Mouse (Mus musculus) limb, embryonic 12.5 days (tissue): ENCODE data around the gene Clip2. TPM values are rescaled to one million over a fixed set of nuclear protein-coding genes. Genes with fewer than 3 reads are reported as not detected.

Experiments
- ATAC-seq: fragments of 200-750 bp; cut with Nextera tagmentation; 2 replicates; pipeline ENCODE4 v1.8.0; 2017; ENCODE audit warnings: low read depth, moderate TSS enrichment; ENCODE audit not compliant: insufficient number of reproducible peaks, insufficient read depth, low FRiP score, low TSS enrichment
- H3K27ac ChIP-seq: fragments of 300-500 bp; sonication (generic); 2 replicates; pipeline ENCODE4 v1.5.1; 2016; ENCODE audit warnings: mild to moderate bottlenecking, moderate library complexity
- H3K27me3 ChIP-seq: fragments of 300-500 bp; sonication (generic); 2 replicates; pipeline ENCODE4 v1.6.1; 2016; ENCODE audit warnings: mild to moderate bottlenecking, moderate library complexity
- H3K36me3 ChIP-seq: fragments of 300-500 bp; sonication (generic); 2 replicates; pipeline ENCODE4 v1.6.1; 2016; ENCODE audit warnings: mild to moderate bottlenecking, moderate library complexity
- H3K4me1 ChIP-seq: fragments of 300-500 bp; sonication (generic); replicated peaks from 2 replicates; pipeline ENCODE4 v1.6.1; 2016
- H3K4me2 ChIP-seq: fragments of 300-500 bp; sonication (generic); 2 replicates; pipeline ENCODE4 v1.6.1; 2016; ENCODE audit warnings: mild to moderate bottlenecking, moderate library complexity
- H3K4me3 ChIP-seq: fragments of 300-500 bp; sonication (generic); replicated peaks from 2 replicates; pipeline ENCODE4 v1.5.1; 2016; ENCODE audit warnings: mild to moderate bottlenecking
- H3K9ac ChIP-seq: fragments of 300-500 bp; sonication (generic); replicated peaks from 2 replicates; pipeline ENCODE4 v1.6.1; 2016; ENCODE audit warnings: mild to moderate bottlenecking, moderate library complexity
- H3K9me3 ChIP-seq: fragments of 300-500 bp; sonication (generic); 2 replicates; pipeline ENCODE4 v1.6.1; 2016; ENCODE audit warnings: mild to moderate bottlenecking, moderate library complexity
- WGBS: fragments of 180-500 bp; shearing (Covaris S2); methylation state at CpG from one replicate; pipeline ENCODE4 v1.1.7; 2016; 5-methylcytosine and 5-hydroxymethylcytosine counted together
- polyA plus RNA-seq: library from polyadenylated mRNA; unstranded; fragments of >200 nt; fragmentation: Nextera tagmentation; extraction: Ambion mirVana; gene quantifications from 2 replicates; pipeline ENCODE4 v1.2.1, GENCODE M21; 2016

The Clip2 gene
- polyA plus RNA-seq, 1 experiment from 2014 or later: 6.6 TPM

DNA sequence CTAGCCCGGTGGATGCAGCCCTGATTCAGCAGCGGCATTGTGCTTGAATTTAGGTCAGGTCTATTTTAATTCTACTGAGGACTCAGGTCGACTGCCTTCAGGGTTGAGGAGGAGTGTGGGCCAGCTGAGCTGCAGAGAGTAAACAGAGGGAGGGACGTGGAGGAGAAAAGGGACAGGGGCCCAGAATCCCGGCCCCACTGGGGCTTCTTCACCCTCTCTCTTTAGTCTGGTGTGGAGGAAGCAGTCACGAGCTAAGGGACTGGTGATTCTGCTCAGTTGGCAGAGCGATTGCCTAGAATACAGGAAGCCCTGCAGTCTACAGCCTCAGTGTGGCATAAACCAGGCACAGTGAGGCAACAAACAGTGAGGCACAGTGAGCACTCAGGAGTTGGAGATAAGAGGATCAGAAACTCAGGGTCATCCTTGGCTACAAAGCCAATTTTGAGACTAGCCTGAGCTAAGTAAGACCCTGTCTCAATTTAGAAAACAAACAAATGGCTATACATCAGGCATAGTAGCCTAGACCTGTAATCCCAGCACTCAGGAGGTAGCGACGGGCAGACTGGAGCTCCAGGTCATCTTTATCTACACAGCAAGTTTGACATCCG is 84.0 kb downstream of the Clip2 start:
- no peak for ATAC-seq
- Histone ChIP-seq H3K9me3 (no peaks in the 10 kb centered on the region), H3K27me3 (no peaks in the 10 kb centered on the region), H3K4me1 (peaks cover 11% of the 10 kb centered on the region), H3K9ac (no peak overlapping the region), H3K27ac (no peak overlapping the region), H3K4me3 (no peak overlapping the region), H3K36me3 (no peaks in the 10 kb centered on the region), H3K4me2 (no peak overlapping the region)
- WGBS: 71% methylated on average over 10 of the region's 10 CpGs

DNA sequence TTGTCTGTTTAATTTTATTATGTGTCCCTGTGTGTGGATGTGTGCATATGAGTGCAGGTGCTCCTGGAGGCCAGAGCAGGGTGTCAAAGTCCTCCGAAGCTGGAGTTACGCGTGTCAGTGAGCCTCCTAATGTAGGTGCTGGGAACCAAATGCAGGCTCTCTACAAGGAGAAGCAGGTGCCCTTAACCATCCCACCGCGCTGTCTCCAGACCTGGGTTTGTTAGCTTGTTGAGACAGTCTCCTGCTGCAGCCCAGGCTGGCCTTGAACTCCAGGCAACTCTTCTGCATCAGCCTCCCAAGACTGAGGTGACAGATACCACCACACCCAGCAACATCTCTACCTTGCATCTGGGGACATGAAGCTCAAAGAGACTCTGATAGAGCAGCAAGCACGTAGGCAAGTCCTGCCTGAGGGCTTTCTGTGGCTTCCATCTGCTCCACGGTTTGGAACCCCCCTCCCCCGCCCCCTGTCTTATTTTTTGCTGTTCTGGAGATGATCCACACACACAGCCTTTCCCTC is 85.1 kb downstream of the Clip2 start:
- Histone ChIP-seq H3K4me1 (peaks cover 11% of the 10 kb centered on the region), H3K9ac (no peak overlapping the region), H3K36me3 (no peaks in the 10 kb centered on the region), H3K27ac (no peak overlapping the region), H3K9me3 (no peaks in the 10 kb centered on the region), H3K4me3 (no peak overlapping the region), H3K4me2 (no peak overlapping the region), H3K27me3 (no peaks in the 10 kb centered on the region)
- ATAC-seq: peak; percentile 27; the same call in 1 of the 2 replicates
- WGBS: 64% methylated on average over 8 of the region's 8 CpGs

DNA sequence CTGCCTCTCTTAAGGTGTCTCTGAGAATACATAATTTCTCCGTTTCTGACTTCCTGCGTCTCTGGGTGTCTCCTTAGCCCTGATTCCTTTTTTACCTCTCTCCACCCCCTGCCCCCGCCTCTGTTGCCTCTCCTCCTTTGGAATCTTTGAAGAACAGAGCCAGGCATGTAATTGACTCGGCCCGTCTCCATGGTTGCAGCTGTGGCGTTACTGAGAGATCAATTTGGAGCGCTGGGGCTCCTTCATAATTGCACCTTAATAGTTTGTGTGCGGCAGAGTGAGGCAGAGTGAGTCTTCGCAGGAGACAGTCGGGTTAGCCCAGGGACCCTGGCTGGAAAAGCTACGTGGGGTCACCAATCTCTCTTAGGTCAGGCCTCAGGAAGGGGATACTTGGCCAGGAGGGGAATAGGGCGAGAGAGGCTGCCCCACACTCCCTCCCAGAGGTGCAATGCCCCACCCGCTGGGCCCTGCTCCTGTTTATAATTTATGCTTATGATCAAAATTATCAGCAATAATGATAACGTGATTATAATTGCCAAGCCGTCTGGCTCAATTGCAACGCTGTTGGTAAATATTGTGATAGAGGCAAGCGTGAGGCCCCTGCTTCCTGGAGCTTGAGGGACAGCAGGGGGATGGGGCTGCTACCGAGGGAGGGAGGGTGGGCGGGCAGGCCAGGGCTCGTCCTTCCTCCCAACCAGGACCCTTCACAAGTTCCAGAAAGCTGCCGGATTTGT is 85.8 kb downstream of the Clip2 start:
- ATAC-seq: no peak
- WGBS: 20% methylated on average over 21 of the region's 21 CpGs
- H3K27me3 ChIP-seq: no peaks in the 10 kb centered on the region
- H3K4me1 ChIP-seq: peaks cover 11% of the 10 kb centered on the region
- no peaks in the 10 kb centered on the region for H3K9me3 ChIP-seq
- no peak overlapping the region for H3K27ac ChIP-seq
- no peaks in the 10 kb centered on the region for H3K36me3 ChIP-seq
- no peak overlapping the region for H3K9ac ChIP-seq
- H3K4me3 ChIP-seq: no peak overlapping the region
- H3K4me2 ChIP-seq: peak overlapping the region; percentile 7; the same call in 1 of the 2 replicates

DNA sequence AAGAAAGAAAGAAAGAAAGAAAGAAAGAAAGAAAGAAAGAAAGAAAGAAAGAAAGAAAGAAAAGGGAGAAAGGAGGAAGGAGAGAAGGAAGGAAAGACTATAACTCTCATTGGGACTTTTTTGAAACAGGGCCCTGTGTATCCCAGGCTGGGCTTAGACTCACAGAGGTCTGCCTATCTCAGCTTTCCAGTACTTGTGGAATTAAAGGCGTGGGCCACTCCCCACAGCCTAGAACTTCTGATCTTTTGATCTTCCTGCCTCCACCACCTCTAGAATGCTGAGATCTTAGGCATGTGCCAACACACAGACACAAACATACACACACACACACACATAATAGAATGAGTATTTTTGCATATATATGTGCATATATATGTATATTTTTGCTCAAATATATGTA is 87.0 kb downstream of the Clip2 start:
- no peaks in the 10 kb centered on the region for H3K9me3 ChIP-seq
- H3K4me2 ChIP-seq: no peak overlapping the region
- WGBS: 75% methylated on average over 1 of the region's 1 CpGs
- no peak for ATAC-seq
- H3K27ac ChIP-seq: no peak overlapping the region
- no peak overlapping the region for H3K9ac ChIP-seq
- H3K36me3 ChIP-seq: no peaks in the 10 kb centered on the region
- no peaks in the 10 kb centered on the region for H3K27me3 ChIP-seq
- no peak overlapping the region for H3K4me3 ChIP-seq
- peaks cover 11% of the 10 kb centered on the region for H3K4me1 ChIP-seq

DNA sequence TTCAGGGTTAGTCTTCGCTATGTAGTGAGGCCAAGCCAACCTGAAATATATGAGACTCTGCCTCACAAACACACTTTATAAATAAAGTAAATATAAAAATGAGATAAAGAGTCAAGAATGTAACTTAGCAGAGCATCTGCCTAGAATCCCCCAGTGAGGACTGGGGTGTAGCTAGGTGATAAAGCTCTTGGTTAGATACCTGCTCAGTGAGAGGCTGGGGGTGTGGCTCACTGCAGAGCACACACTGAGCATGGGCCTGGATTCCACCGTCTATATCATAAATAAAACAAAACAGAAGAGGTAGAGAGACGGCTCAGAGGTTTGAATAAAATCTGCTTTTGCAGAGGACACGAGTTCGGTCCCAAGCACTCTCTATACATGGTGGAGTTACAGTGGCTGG is 88.0 kb downstream of the Clip2 start:
- no peaks in the 10 kb centered on the region for H3K36me3 ChIP-seq
- H3K4me2 ChIP-seq: no peak overlapping the region
- no peak for ATAC-seq
- no peak overlapping the region for H3K4me3 ChIP-seq
- peaks cover 11% of the 10 kb centered on the region for H3K4me1 ChIP-seq
- H3K27me3 ChIP-seq: no peaks in the 10 kb centered on the region
- 91% methylated on average over 5 of the region's 5 CpGs for WGBS
- H3K9ac ChIP-seq: no peak overlapping the region
- no peak overlapping the region for H3K27ac ChIP-seq
- H3K9me3 ChIP-seq: no peaks in the 10 kb centered on the region

DNA sequence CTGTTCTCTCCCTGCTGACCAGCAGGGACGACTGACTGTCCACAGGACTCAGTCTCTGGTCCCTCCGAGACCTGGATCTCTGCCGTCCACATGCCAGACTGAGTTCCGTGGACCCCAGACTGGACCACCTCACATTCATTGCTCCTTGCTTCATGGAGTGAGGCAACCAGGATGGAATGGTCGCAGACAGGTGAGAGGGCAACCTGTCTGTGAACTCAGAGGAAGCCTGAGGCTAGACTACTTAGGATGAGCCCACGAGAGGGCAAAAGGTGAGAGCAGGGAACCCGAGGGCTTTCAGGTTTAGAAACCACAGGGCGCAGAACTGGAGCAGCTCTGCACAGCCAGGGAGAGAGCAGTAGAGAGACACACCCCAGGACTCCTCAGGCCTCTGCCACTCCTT is 89.5 kb downstream of the Clip2 start:
- no peak overlapping the region for H3K9ac ChIP-seq
- H3K4me1 ChIP-seq: peaks cover 11% of the 10 kb centered on the region
- no peak for ATAC-seq
- no peak overlapping the region for H3K4me3 ChIP-seq
- no peaks in the 10 kb centered on the region for H3K27me3 ChIP-seq
- H3K9me3 ChIP-seq: no peaks in the 10 kb centered on the region
- H3K36me3 ChIP-seq: no peaks in the 10 kb centered on the region
- H3K27ac ChIP-seq: no peak overlapping the region
- no peak overlapping the region for H3K4me2 ChIP-seq
- 82% methylated on average over 8 of the region's 8 CpGs for WGBS

DNA sequence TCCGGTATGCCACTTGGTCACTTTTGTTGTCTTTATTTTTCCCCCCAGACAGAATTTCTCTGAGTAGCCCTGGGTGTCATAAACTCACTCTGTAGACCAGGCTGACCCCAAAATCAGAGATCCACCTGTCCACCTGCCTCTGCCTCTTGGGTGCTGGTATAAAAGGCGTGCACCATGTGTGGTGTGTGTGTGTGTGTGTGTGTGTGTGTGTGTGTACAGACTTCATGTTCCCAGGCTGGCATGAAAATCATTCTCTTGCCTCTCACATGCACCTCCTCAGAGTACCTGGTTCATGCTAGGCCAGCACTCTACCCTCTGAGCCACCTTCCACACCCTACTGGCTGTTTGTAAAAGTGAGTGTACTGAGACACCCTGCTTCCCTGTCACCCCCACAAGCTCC is 89.9 kb downstream of the Clip2 start:
- no peaks in the 10 kb centered on the region for H3K36me3 ChIP-seq
- peaks cover 11% of the 10 kb centered on the region for H3K4me1 ChIP-seq
- H3K9ac ChIP-seq: no peak overlapping the region
- no peaks in the 10 kb centered on the region for H3K27me3 ChIP-seq
- H3K4me2 ChIP-seq: no peak overlapping the region
- WGBS: 75% methylated on average over 2 of the region's 2 CpGs
- H3K9me3 ChIP-seq: no peaks in the 10 kb centered on the region
- no peak overlapping the region for H3K27ac ChIP-seq
- ATAC-seq: no peak
- no peak overlapping the region for H3K4me3 ChIP-seq

DNA sequence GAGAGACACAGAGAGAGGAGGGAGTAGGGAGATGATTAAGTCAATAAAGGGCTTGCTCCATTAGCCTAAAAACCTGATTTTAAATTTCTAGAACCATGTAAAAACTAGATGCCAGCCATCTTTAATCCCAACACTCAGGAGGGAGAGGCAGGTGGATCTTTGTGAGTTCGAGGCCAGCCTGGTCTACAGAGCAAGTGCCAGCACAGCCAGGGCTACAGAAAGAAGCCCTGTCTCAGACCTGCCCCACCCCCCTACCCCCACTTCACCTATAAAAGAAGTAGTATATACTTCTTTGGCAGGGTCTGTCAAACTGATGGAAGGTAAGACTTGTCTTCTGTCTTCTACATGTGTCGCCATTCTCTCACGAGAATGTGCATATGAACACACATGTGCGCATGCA is 91.7 kb downstream of the Clip2 start:
- Histone ChIP-seq H3K4me2 (no peak overlapping the region), H3K4me3 (no peak overlapping the region), H3K4me1 (no peaks in the 10 kb centered on the region), H3K9me3 (no peaks in the 10 kb centered on the region), H3K36me3 (no peaks in the 10 kb centered on the region), H3K27me3 (no peaks in the 10 kb centered on the region), H3K27ac (no peak overlapping the region), H3K9ac (no peak overlapping the region)
- 88% methylated on average over 4 of the region's 4 CpGs for WGBS
- ATAC-seq: no peak

DNA sequence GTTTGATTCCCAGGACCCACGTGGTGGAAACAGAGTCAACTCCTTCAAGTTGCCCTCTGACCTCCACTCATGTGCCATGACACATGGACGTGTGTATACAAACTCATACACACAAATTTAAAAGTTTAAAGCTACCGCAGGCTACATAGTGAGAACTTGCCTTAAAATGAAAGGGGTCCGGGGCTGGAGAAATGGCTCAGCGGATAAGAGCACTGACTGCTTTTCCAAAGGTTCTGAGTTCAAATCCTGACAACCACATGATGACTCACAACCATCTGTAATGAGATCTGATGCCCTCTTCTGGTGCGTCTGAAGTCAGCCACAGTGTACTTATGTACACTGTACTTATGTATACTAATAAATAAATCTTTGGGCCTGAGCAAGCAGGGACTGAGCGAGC is 93.1 kb downstream of the Clip2 start:
- no peaks in the 10 kb centered on the region for H3K9me3 ChIP-seq
- no peak overlapping the region for H3K9ac ChIP-seq
- no peaks in the 10 kb centered on the region for H3K27me3 ChIP-seq
- no peaks in the 10 kb centered on the region for H3K36me3 ChIP-seq
- no peak overlapping the region for H3K27ac ChIP-seq
- no peak overlapping the region for H3K4me2 ChIP-seq
- H3K4me3 ChIP-seq: no peak overlapping the region
- no peak for ATAC-seq
- 88% methylated on average over 7 of the region's 7 CpGs for WGBS
- peaks cover 14% of the 10 kb centered on the region for H3K4me1 ChIP-seq

DNA sequence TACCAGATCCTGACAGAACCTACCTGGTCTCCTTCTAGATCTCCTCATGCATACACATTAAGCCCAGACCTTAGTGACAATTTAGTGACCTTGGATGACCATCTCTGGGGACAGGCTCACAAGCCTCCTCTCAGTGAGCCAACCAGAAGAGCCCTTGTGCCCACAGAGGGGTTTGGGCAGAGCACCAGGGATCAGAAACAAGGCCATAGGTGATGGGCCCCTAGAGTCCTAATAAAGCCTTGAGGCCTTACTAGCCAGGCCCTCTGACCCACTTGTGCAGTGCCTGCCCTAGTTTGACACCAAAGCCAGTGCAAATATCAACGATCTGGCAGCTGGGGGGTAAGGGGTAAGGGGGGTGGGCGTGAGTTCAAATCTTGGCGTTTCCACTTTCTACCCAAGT is 93.8 kb downstream of the Clip2 start:
- no peak overlapping the region for H3K9ac ChIP-seq
- H3K4me2 ChIP-seq: no peak overlapping the region
- H3K4me1 ChIP-seq: peaks cover 21% of the 10 kb centered on the region
- no peak overlapping the region for H3K27ac ChIP-seq
- peaks cover under 1% of the 10 kb centered on the region; the same call in 1 of the 2 replicates for H3K36me3 ChIP-seq
- no peaks in the 10 kb centered on the region for H3K9me3 ChIP-seq
- 93% methylated on average over 3 of the region's 3 CpGs for WGBS
- H3K4me3 ChIP-seq: no peak overlapping the region
- no peaks in the 10 kb centered on the region for H3K27me3 ChIP-seq
- ATAC-seq: no peak

DNA sequence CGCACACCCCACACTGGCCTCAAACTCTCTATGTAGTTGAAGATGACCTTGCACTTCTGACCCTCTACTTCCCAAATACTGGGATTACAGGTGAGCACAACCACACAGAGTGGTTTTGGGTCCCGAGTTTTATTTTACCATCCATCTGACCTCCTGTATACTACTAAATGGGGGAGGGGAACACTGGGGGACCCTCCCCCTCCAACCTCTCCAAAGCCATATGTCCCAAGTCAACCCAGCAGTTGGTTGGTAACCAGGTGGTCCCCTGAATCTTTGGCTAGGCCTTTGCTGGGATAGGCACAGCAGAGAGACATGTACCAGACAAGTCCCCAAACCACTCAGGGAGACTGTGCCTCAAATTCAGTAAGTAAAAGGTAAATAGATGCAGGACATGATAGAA is 94.9 kb downstream of the Clip2 start:
- no peaks in the 10 kb centered on the region for H3K9me3 ChIP-seq
- no peak overlapping the region for H3K4me3 ChIP-seq
- no peak for ATAC-seq

More for the DNA sequence above, 94.9 kb downstream of the Clip2 start:
- Histone ChIP-seq H3K4me1 (peaks cover 21% of the 10 kb centered on the region), H3K27ac (peak overlapping the region; percentile 94; the same call in 1 of the 2 replicates), H3K4me2 (no peak overlapping the region), H3K36me3 (peaks cover 9% of the 10 kb centered on the region; the same call in 1 of the 2 replicates), H3K27me3 (no peaks in the 10 kb centered on the region), H3K9ac (no peak overlapping the region)
- WGBS: 91% methylated on average over 2 of the region's 2 CpGs
